Mouse (Mus musculus) left cerebral cortex, postnatal 10 days (tissue): Measurements from ENCODE around the gene Babam2. TPM values are rescaled to one million over a fixed set of nuclear protein-coding genes. Genes with fewer than 3 reads are reported as not detected.
A peak's percentile ranks its signal among the peaks of the same experiment; 100 is the strongest.
"Not testable (repeated sequence)": the region's sequence is repeated elsewhere in the genome, so short reads cannot be mapped to it uniquely, and the experiment has no call there.

Source experiments
- DNase-seq, 2 experiments: peaks; one replicate each; pipeline ENCODE4 v3.0.0; 2021 to 2022; ENCODE audit warnings: low spot score in 2 of 2, mixed read lengths in 1 of 2; ENCODE audit errors: extremely low spot score in 1 of 2
- intact Hi-C: fragments of 180-260 bp; cut with DNase I; formaldehyde crosslinking; loops from one replicate; pipeline ENCODE4 v1.15.1; 2025
- total RNA-seq, 2 experiments: library from RNA; stranded (reverse); gene quantifications; 2 replicates each; pipeline ENCODE4 v1.2.3; 2021

Babam2 gene
- total RNA-seq, 2 experiments from 2014 or later = 40.5 to 48.7 TPM

DNA sequence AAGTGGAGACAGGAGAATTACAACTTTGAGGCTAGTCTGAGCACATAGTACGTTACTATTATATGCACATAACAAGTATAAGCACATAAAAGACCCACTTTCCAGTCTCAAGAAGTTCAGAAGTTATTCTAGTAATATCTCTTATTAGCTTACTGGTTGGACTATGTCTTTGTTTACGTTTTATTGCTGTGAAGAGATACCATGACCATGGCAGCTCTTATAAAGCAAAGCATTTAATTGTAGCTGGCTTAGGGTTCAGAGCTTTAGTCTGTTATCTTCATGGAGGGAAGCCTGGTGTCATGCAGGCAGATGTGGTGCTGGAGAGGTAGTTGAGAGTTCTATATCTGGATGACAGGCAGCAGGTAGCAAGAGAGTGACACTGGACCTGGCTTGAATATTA lies 68.3 kb downstream of the Babam2 start:
- intact Hi-C loops = no loop called here
- no peak for DNase-seq

GRCm38 (mm10) chr5:31766841-31767542 lies 69.5 kb downstream of the Babam2 start:
- intact Hi-C loops = no loop called here
- no peak for DNase-seq

GRCm38 (mm10) chr5:31771486-31771885 lies 74.0 kb downstream of the Babam2 start:
- intact Hi-C loops = no loop called here
- DNase-seq = no peak

DNA sequence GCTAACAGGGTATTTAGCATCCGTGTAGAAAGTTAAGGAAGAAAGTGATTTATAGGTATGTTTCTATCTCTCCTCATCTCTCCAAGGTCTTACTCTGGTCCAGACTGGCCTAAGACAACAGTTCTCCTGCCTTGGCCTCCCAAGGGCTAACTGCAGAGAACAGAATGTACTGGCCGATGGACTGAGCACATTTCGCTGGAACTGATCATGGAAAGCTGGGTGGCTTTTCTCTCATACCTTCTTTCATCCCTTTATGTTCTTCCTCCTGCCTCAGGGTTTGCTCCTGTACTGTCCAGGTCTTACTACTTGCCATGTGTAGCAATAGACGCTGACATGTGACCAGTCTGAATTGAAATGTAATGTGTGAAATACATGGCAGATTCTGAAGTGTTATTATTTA lies 74.4 kb downstream of the Babam2 start:
- intact Hi-C loops = no loop called here
- no peak for DNase-seq

DNA sequence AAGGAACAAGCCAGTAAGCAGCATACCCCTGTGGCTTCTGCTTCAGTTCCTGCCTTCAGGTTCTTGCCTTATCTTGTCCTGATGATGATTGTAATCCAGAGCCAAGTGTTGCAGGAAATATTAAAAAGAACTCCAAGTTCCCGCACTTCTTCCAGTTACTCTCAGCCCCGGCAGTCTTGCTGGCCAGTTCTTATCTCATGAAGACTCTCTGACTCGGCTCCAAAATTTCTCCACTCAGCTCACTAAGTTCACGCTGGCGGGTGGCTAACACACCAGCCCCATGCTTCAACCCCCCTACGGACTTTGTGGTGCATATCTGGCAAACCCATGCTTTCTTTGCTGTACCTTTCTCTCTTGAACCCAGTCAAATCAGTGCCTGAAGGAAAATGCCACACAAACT lies 77.5 kb downstream of the Babam2 start:
- no peak for DNase-seq
- intact Hi-C loops = no loop called here

DNA sequence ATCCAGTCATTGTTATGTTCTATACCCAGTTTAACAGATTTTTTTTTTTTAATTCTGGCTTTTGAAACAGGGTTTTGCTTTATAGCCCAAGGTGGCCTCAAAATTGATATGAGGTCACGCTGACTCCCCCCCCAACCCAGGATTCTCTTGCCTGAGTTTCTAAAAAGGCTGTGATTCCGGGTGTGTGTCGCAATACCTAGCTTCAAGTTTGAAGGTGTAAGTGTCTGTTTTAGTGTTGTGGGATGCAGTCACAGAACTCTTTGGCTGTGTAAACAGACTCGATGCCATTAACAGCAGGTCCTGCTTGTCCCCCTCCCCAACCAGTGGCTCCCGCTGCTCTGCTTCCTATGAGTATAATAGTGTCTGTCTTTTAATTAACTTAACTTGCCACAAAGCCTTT lies 84.1 kb downstream of the Babam2 start:
- intact Hi-C loops = no loop called here
- no peak for DNase-seq

- intact Hi-C loops = no loop called here
- no peak for DNase-seq
Observed at GRCm38 (mm10) chr5:31787201-31787600, 89.7 kb downstream of the Babam2 start.

- no peak for DNase-seq
- intact Hi-C loops = no loop called here
Observed at GRCm38 (mm10) chr5:31787622-31788021, 90.1 kb downstream of the Babam2 start.

DNA sequence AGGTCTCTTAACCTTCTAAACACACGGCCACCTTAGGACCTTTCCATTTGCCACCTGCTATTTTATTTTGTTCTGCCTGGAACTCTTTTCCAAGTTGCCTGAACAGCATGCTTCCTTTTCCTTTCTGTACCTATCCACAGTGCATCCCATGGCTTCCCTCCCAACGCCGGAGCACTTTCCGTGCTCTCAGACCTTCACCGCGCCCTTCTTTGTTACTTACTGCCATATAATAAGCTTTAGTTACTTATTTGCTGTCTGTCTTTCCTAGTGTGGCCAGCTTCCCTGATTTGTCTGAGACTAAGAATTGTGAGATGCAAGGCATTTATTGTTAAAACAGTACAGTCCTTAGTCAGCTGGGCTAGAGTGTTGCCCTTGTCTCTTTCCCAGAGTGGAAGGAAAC lies 94.9 kb downstream of the Babam2 start:
- no peak for DNase-seq
- intact Hi-C loops = no loop called here

DNA sequence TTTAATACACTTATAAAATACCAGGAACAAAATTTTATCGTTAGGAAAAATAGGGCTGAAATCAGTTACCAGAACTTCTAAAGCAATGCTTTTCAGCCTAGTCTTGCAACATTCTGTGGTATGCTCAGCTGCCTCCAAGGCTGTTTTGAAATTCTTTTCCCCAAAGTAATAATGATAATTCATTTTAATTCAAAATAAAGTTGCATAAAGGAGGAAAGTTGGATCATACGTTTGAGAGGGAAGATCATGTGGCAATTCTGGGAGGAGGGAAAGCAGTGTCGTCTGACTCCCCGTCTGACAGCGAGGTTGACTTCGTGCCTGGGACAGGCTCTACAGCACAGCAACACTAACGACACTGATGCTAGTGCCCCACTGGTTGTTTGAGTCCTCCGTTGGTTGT lies 95.4 kb downstream of the Babam2 start:
- DNase-seq = no peak
- intact Hi-C loops = no loop called here

DNA sequence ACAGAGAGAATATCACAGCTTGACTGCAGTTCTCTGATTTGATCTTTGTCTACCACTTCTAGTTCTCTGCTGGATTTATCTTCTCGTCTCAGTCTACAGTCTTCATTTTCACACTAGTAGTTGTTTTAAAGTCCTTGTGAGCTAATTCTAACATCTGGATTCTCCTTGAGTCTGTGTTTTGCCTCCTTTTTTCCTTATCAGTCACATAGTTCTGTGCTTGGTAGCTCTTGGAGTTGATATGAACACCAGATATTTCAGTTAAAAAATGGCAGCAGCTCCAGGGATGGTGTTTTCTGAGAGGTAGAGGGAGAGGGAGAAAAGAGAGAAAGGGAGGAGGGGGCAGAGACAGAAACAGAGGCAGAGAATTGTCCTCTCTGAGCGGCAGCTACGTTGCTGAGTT lies 97.9 kb downstream of the Babam2 start:
- intact Hi-C loops = no loop called here
- no peak for DNase-seq

GRCm38 (mm10) chr5:31796979-31797378 lies 99.5 kb downstream of the Babam2 start:
- intact Hi-C loops = no loop called here

DNA sequence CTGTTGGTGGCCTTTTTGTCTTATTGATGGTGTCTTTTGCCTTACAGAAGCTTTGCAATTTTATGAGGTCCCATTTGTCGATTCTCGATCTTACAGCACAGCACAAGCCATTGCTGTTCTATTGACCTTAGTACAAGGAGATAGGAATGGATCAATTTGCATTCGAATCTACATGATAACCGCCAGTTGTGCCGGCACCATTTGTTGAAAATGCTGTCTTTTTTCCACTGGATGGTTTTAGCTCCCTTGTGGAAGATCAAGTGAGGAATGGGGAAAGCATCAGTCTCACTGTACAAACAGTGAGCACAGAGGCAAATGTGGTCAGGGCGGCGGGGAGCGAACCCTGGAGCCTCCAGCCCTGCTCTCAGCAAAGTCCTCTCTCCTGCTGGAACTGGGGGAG lies 106.7 kb downstream of the Babam2 start:
- DNase-seq, intact Hi-C loops: not testable (repeated sequence)

More at GRCm38 (mm10) chr5:31796979-31797378, 99.5 kb downstream of the Babam2 start:
- no peak for DNase-seq

GRCm38 (mm10) chr5:31804751-31805150 lies 107.3 kb downstream of the Babam2 start:
- intact Hi-C loops = no loop called here

GRCm38 (mm10) chr5:31807312-31807711 lies 109.8 kb downstream of the Babam2 start:
- intact Hi-C loops = no loop called here

More at GRCm38 (mm10) chr5:31804751-31805150, 107.3 kb downstream of the Babam2 start:
- no peak for DNase-seq

DNA sequence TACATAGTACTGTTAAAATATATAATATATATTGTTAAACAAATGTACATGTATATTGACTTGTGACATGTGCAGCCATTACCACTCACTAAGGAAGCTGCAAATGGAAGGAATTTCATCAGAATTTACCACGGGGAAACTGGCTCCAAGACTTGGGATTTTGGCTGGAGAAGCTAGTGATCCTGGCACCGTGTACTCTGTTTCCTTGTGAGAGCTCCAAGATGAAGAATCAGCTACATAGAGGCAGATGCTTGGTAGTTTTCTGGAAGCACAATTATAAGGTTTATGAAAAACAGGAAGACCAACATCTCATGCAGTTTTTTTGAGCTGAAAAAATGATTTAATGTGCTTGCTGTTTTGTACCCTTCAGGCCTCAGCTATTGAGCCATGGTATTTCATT lies 110.8 kb downstream of the Babam2 start:
- peak in 1 of 2 experiments; percentile 42 for DNase-seq
- intact Hi-C loops = no loop called here

More at GRCm38 (mm10) chr5:31807312-31807711, 109.8 kb downstream of the Babam2 start:
- DNase-seq = no peak

DNA sequence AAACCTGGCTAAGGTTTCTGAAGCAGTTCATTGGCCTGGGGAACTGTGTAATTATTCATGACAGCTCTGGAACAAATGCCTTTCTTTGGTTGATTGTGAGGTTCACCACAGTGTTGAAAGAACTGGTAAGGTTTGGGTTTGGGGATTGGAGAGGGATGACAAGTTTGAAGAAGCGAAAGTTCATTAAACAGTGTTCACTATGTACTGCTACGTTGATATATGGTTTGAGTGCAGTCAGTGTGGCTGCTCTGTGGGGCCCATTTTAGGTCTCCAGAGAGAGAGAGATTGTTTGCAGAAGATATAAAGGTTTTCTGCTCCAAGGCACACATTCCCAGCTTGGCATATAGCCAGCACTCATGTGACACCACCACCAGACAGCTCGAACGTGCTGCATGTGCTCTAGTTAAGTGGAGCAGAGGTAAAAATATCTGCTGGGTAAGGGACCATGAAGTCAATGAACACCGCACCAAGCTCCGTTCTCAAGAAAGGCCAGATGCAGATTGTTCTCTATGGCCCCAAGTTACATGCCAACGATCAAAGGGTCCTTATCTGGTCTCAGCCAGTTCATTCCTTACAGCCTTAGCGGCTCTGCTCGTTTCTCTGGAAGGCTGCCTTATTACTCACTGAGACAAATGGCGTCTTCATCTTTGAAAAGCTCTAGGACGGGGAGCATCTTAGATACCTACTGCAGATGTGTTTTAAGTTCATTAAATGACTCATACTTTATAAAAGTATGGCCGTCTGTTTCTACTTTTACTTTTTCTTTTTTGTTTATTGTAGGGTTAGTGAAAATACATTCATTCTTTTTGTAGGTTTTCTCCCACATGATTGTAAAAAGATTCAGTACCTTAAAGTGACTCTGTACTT lies 113.5 kb downstream of the Babam2 start:
- peak in 1 of 2 experiments; percentile 42 for DNase-seq
- intact Hi-C loops = loop anchor here (5.0 kb wide), 1 partner anchor 326 kb away; the partner anchor contains the start of gene Fosl2

DNA sequence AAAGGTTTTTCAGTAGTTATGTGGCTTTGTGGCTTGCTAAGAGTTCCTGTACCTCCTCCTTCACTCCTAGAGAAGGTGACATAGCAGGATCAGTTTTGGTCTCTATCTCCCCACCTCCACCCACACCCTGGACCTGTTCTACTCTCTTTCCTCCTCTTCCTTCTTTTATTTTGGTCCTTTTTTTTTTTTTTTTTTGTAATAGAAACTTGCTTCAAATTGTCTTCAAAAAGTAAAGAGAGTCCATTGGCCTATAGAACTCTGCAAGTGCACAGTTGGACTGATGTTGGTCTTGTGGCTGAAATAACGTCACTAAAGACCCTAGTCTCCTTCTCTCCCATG lies 114.1 kb downstream of the Babam2 start:
- intact Hi-C loops = loop anchor here (5.0 kb wide), 1 partner anchor 326 kb away; the partner anchor contains the start of gene Fosl2
- no peak for DNase-seq

DNA sequence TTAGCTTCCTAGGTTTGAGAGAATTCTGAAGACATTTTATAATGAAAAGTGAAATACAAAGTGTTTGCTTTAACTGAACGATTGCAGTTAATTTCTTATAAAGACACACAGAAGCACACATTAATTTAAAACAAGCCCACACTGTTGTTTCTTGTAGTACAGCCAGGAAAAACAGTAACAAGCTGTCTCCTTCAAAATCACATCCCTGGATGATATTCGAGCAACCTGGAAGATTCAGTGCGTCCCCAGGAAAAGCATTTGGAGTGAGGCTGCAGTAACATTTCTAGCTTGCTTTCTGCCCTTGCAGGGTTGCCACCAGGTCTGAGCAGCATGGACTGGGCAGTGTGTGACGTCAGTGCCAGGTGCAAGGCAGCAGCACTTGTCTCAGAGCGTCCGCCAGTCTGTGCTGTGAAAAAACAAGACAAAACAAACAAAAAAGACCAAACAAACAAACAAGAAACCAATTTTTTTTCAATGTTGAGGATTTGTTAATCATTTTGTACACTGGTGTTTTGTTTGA lies 115.7 kb downstream of the Babam2 start:
- intact Hi-C loops = loop anchor here (5.0 kb wide), 1 partner anchor 324 kb away; the partner anchor contains the start of gene Fosl2

DNA sequence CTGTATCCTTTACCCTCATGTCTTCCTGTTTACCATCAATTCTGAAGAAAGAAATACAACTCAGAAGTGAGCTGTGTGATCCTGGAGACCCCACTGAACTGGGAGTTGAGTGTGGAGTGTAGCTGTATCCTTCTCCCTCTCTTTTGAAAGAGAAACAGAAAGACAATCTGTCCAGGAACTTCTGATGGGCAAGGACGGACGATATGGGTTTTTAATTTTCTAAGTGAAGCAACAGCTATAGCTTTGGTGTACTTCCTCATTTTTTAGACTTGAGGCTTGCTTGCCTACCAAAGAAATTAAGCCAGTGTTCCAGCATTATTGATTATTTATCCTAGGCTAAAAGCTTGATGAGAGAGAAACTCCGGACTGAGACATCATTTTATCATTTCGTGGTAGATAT lies 116.6 kb downstream of the Babam2 start:
- intact Hi-C loops = loop anchor here (5.0 kb wide), 1 partner anchor 323 kb away; the partner anchor contains the start of gene Fosl2

More for the DNA sequence above, 115.7 kb downstream of the Babam2 start:
- no peak for DNase-seq

More for the DNA sequence above, 116.6 kb downstream of the Babam2 start:
- DNase-seq = no peak
